In the genomic region with DNA sequence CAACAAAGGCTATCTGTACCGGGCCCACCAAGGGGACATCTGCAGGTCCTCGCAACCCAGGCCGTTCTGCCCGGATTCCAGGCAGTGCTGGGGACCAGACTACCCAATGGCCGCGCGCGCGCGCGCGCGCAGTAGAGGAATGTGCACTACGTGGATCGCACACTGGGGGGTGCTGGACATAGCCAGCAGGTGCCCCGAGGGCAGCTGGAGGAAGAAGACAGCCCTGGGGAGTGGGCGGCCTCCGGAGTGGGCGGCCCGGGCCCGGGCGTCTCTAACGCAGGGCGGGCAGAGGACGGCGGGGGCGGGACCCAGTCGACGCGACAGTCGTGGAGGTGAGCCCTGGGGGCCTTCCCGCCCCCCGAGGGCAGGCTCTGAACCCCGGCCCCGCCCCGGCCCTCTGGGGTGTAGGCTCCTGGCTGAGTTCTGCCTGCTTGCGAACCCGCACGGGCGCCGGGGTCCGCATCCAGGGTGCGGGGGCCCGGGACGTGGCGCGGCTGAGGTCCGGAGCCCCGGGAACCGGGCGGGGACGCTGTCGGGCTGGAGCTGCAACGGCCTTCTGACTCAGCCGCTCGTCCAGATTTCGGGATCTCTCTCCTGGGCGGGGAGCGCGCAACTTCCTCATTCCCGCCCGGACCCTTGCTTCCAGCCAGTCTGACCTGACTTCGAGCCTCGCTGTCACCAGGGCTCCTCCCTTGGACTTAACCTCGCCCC, we compare ENCODE assay signal across 8 mouse cellular contexts. TPM values are rescaled to one million over a fixed set of nuclear protein-coding genes. Genes with fewer than 3 reads are reported as not detected.
A peak's percentile ranks its signal among the peaks of the same experiment; 100 is the strongest.
DNase-seq lines count a peak whose midpoint lies in the region; ATAC-seq lines count a peak whose summit lies in the region.

A gene (plus strand): TSS at position 188 of the 711 bp plus-strand sequence.

- WGBS in intestine, embryonic 16.5 days, result under 1% methylated on average over 50 of the region's 65 CpGs
- under 1% methylated on average over 65 of the region's 65 CpGs for WGBS in midbrain, embryonic 11.5 days

- H3K27ac ChIP-seq in intestine, embryonic 16.5 days (ENCODE audit: low read length), result peak within 1 kb of the TSS; percentile 87
- H3K27ac ChIP-seq in midbrain, embryonic 11.5 days (ENCODE audit: low read depth, low read length), result no peak within 1 kb of the TSS

- peak within 1 kb of the TSS; percentile 83 for H3K4me2 ChIP-seq in intestine, embryonic 16.5 days (ENCODE audit: low read depth, low read length)
- peak within 1 kb of the TSS; percentile 82 for H3K4me2 ChIP-seq in midbrain, embryonic 11.5 days

- intact Hi-C loops in left cerebral cortex, postnatal 4 days (cut with DNase I), result no loop called here

- no peaks in the 10 kb centered on the region for H3K9me3 ChIP-seq in intestine, embryonic 16.5 days (ENCODE audit: control insufficient read depth, low read length)
- no peaks in the 10 kb centered on the region for H3K9me3 ChIP-seq in midbrain, embryonic 11.5 days (ENCODE audit: control insufficient read depth, low read length)

- no peaks in the 10 kb centered on the region for H3K27me3 ChIP-seq in intestine, embryonic 16.5 days (replicated peaks; ENCODE audit: control insufficient read depth, insufficient read depth, low read length)
- peaks cover 13% of the 10 kb centered on the region for H3K27me3 ChIP-seq in midbrain, embryonic 11.5 days (ENCODE audit: control insufficient read depth, insufficient read depth, low read length)

- H3K9ac ChIP-seq in intestine, embryonic 16.5 days (ENCODE audit: low read depth, low read length), result peak within 1 kb of the TSS; percentile 81
- H3K9ac ChIP-seq in midbrain, embryonic 11.5 days (ENCODE audit: low read length), result peak within 1 kb of the TSS; percentile 68

- H3K36me3 ChIP-seq in intestine, embryonic 16.5 days (ENCODE audit: control insufficient read depth, insufficient read depth, low read length), result no peaks in the 10 kb centered on the region
- H3K36me3 ChIP-seq in midbrain, embryonic 11.5 days (ENCODE audit: control insufficient read depth, insufficient read depth, low read length), result no peaks in the 10 kb centered on the region

- peaks cover 8% of the 10 kb centered on the region for H3K4me1 ChIP-seq in intestine, embryonic 16.5 days (ENCODE audit: control insufficient read depth, insufficient read depth, low read length)
- H3K4me1 ChIP-seq in midbrain, embryonic 11.5 days (ENCODE audit: control insufficient read depth, insufficient read depth, low read length), result 0 out of 2 replicates have a peak, but pooled peaks cover 3% of the 10 kb centered on the region

- DNase-seq in adipocyte (ENCODE audit: low spot score), result peak; percentile 89
- DNase-seq in embryo, embryonic 11 days, result peak; percentile 94
- peak; percentile 72 to 87 for DNase-seq in gastrocnemius, postnatal 4 days (ENCODE audit: low spot score in 2 of 2)
- peak; percentile 75 for DNase-seq in left cerebral cortex, postnatal 4 days
- DNase-seq in midbrain, embryonic 11.5 days (ENCODE audit: low spot score, missing footprints), result peak; percentile 99
- peak; percentile 89 for DNase-seq in right cerebral cortex, postnatal 4 days
- DNase-seq in yolk sac, embryonic 10.5 days (ENCODE audit: low spot score), result peak; percentile 93

- H3K4me3 ChIP-seq in intestine, embryonic 16.5 days (ENCODE audit: low read length), result peak within 1 kb of the TSS; percentile 75
- H3K4me3 ChIP-seq in midbrain, embryonic 11.5 days (ENCODE audit: low read depth, low read length), result peak within 1 kb of the TSS; percentile 45

- ATAC-seq in intestine, embryonic 16.5 days, result peak; percentile 99
- peak; percentile 89 for ATAC-seq in midbrain, embryonic 11.5 days (ENCODE audit: low FRiP score)

RNA-seq across cellular contexts. Expression of the gene that starts here (rescaled TPM):
- total RNA-seq in gastrocnemius, postnatal 4 days (2021), result 10 to 100 TPM; 23.4 to 23.6 TPM
- polyA plus RNA-seq in intestine, embryonic 16.5 days (2015; fragmentation: Nextera tagmentation; extraction: Ambion mirVana), result 9.3 and 10.0 TPM in 2 replicates
- 10 to 100 TPM; 32.1 to 34.2 TPM for total RNA-seq in left cerebral cortex, postnatal 4 days (2021)
- polyA plus RNA-seq in midbrain, embryonic 11.5 days (2014; fragmentation: Nextera tagmentation; extraction: Ambion mirVana), result 3.5 and 4.0 TPM in 2 replicates
